Mouse (Mus musculus) lung, adult 2 months (tissue): ENCODE data around the gene Uts2.

ENCODE experiments used
- CTCF ChIP-seq: fragments of 200-500 bp; IDR thresholded peaks from 2 replicates; pipeline ENCODE4 v1.5.1; 2011; ENCODE audit warnings: mild to moderate bottlenecking, low read length, control low read depth; ENCODE audit not compliant: insufficient read depth
- POLR2A ChIP-seq: fragments of 200-500 bp; IDR thresholded peaks from 2 replicates; pipeline ENCODE4 v1.6.1; 2011; ENCODE audit warnings: low read depth, mild to moderate bottlenecking, control low read depth, low read length, borderline replicate concordance; ENCODE audit errors: extremely low read depth

GRCm38 (mm10) chr4:151044944-151045570 lies 48.2 kb downstream of the Uts2 start:
- TF ChIP-seq CTCF (no peak), POLR2A (peak; percentile 48; the same call in 1 of the 2 replicates)
